28 mouse cellular contexts compared by ENCODE assay signal in the genomic region with DNA sequence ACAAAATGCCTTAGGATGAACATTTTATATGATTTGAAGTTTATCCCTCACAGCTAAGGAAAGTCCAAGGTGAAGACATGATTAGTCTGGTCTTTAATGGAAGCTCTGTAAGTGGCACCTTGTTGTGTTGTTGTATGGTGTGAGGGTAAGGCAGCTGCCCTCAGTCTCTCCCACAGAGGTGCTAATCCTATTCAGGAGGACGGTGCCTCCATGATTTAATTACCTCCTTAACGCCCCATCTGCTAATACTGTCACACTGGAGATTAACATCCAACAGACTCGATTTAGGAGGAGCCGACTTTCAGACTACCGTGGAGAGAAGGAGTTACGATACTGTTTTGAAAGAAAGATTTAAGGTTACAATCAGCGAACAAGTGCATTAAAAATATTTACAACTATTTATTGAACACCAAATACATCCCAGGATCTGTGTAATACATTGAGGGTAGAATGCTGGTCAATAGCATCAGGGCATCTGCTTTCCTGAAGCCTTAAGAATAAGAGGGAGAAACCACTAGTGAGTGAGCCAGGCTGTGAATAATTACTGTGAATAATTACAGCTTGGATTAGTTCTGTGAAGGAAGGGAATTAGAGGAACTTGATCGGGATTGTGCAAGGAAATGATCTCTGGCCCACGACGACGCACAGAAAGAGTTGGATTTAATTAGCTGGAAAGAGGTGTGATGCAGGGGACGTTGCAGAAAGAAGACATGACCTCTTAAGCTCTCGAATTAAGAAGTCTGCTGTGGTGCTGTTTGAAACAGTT.
A peak's percentile ranks its signal among the peaks of the same experiment; 100 is the strongest.
DNase-seq lines count a peak whose midpoint lies in the region; ATAC-seq and TF ChIP-seq lines count a peak whose summit lies in the region.
"Had no signal": no experiment of that assay in that cellular context is flagged by ENCODE, and none has a peak within 500 bp of the region (broad histone marks: within the 10 kb centered on the region; RNA-seq: fewer than 3 reads in every experiment).

No protein-coding gene starts in this region.

- H3K4me1 ChIP-seq in forebrain, embryonic 12.5 days, result peaks cover 12% of the 10 kb centered on the region
- no peaks in the 10 kb centered on the region for H3K4me1 ChIP-seq in forebrain, postnatal 0 days (ENCODE audit: insufficient read depth)
- no peaks in the 10 kb centered on the region for H3K4me1 ChIP-seq in neural tube, embryonic 11.5 days (ENCODE audit: control insufficient read depth, insufficient read depth, low read length)
- no peaks in the 10 kb centered on the region for H3K4me1 ChIP-seq in neural tube, embryonic 15.5 days
- H3K4me1 ChIP-seq: intestine, embryonic 15.5 days; liver, embryonic 15.5 days; lung, embryonic 15.5 days had no signal

- peak; percentile 75; the same call in 1 of the 2 replicates for ATAC-seq in forebrain, embryonic 12.5 days (ENCODE audit: low FRiP score)
- no peak; the same call in 1 of the 2 replicates for ATAC-seq in forebrain, postnatal 0 days
- peak; percentile 48 for ATAC-seq in neural tube, embryonic 11.5 days (ENCODE audit: insufficient read depth, low FRiP score, low TSS enrichment)
- no peak for ATAC-seq in neural tube, embryonic 15.5 days (ENCODE audit: low FRiP score)
- ATAC-seq in granulocyte monocyte progenitor cell, adult 5-6 weeks (replicated peaks; ENCODE audit: poor library complexity, severe bottlenecking), result peak; percentile 44
- no peak for ATAC-seq in megakaryocyte progenitor cell, adult 5-6 weeks (replicated peaks; ENCODE audit: poor library complexity)
- ATAC-seq: intestine, embryonic 15.5 days; Patski had no signal

- H3K9me3 ChIP-seq in forebrain, embryonic 12.5 days, result no peaks in the 10 kb centered on the region
- H3K9me3 ChIP-seq in forebrain, postnatal 0 days (ENCODE audit: low read length), result no peaks in the 10 kb centered on the region
- H3K9me3 ChIP-seq in neural tube, embryonic 11.5 days (ENCODE audit: control insufficient read depth, low read length), result no peaks in the 10 kb centered on the region
- H3K9me3 ChIP-seq in neural tube, embryonic 15.5 days (replicated peaks), result no peaks in the 10 kb centered on the region
- H3K9me3 ChIP-seq: G1E; intestine, embryonic 15.5 days; limb, embryonic 10.5 days; liver, embryonic 15.5 days; lung, embryonic 15.5 days; neural tube, embryonic 13.5 days had no signal

- no peak overlapping the region for H3K4me2 ChIP-seq in forebrain, embryonic 12.5 days
- H3K4me2 ChIP-seq in forebrain, postnatal 0 days (ENCODE audit: low read depth), result no peak overlapping the region
- H3K4me2 ChIP-seq in neural tube, embryonic 11.5 days (ENCODE audit: low read depth), result no peak overlapping the region
- no peak overlapping the region for H3K4me2 ChIP-seq in neural tube, embryonic 15.5 days
- H3K4me2 ChIP-seq: hindbrain, embryonic 14.5 days; intestine, embryonic 15.5 days; liver, embryonic 15.5 days; lung, embryonic 15.5 days; neural tube, embryonic 13.5 days had no signal

- no peaks in the 10 kb centered on the region for H3K36me3 ChIP-seq in forebrain, embryonic 12.5 days (replicated peaks)
- no peaks in the 10 kb centered on the region for H3K36me3 ChIP-seq in forebrain, postnatal 0 days (ENCODE audit: insufficient read depth)
- no peaks in the 10 kb centered on the region for H3K36me3 ChIP-seq in neural tube, embryonic 11.5 days (ENCODE audit: control insufficient read depth, insufficient read depth, low read length)
- no peaks in the 10 kb centered on the region for H3K36me3 ChIP-seq in neural tube, embryonic 15.5 days
- H3K36me3 ChIP-seq: G1E; intestine, embryonic 15.5 days; limb, embryonic 10.5 days; liver, embryonic 15.5 days; lung, embryonic 15.5 days; neural tube, embryonic 13.5 days had no signal

- H3K27me3 ChIP-seq in forebrain, embryonic 12.5 days, result no peaks in the 10 kb centered on the region
- no peaks in the 10 kb centered on the region for H3K27me3 ChIP-seq in forebrain, postnatal 0 days (ENCODE audit: insufficient read depth, low read length)
- H3K27me3 ChIP-seq in neural tube, embryonic 11.5 days (ENCODE audit: control insufficient read depth, insufficient read depth, low read length), result no peaks in the 10 kb centered on the region
- no peaks in the 10 kb centered on the region for H3K27me3 ChIP-seq in neural tube, embryonic 15.5 days (replicated peaks)
- H3K27me3 ChIP-seq: CH12.LX; intestine, embryonic 15.5 days; lung, embryonic 15.5 days; Patski had no signal

- 8% methylated on average over 13 of the region's 13 CpGs for WGBS in forebrain, embryonic 12.5 days
- 7% methylated on average over 13 of the region's 13 CpGs for WGBS in forebrain, postnatal 0 days
- 38% methylated on average over 13 of the region's 13 CpGs for WGBS in neural tube, embryonic 11.5 days
- WGBS in neural tube, embryonic 15.5 days, result 18% methylated on average over 13 of the region's 13 CpGs

- H3K4me3 ChIP-seq in forebrain, embryonic 12.5 days (replicated peaks), result no peak overlapping the region
- no peak overlapping the region for H3K4me3 ChIP-seq in forebrain, postnatal 0 days (ENCODE audit: low read depth, low read length)
- H3K4me3 ChIP-seq in neural tube, embryonic 11.5 days (ENCODE audit: low read depth, low read length), result no peak overlapping the region
- no peak overlapping the region for H3K4me3 ChIP-seq in neural tube, embryonic 15.5 days (replicated peaks)
- H3K4me3 ChIP-seq: intestine, embryonic 15.5 days; limb, embryonic 10.5 days; liver, embryonic 15.5 days; lung, embryonic 15.5 days; neural tube, embryonic 13.5 days had no signal

- H3K9ac ChIP-seq in forebrain, embryonic 12.5 days, result no peak overlapping the region
- H3K9ac ChIP-seq in forebrain, postnatal 0 days, result no peak overlapping the region
- no peak overlapping the region for H3K9ac ChIP-seq in neural tube, embryonic 11.5 days (ENCODE audit: low read length)
- H3K9ac ChIP-seq in neural tube, embryonic 15.5 days (replicated peaks), result no peak overlapping the region
- H3K9ac ChIP-seq: hindbrain, embryonic 14.5 days; intestine, embryonic 15.5 days; liver, embryonic 15.5 days; lung, embryonic 15.5 days; neural tube, embryonic 13.5 days had no signal

- peak overlapping the region; percentile 50 for H3K27ac ChIP-seq in forebrain, embryonic 12.5 days
- H3K27ac ChIP-seq in forebrain, postnatal 0 days (ENCODE audit: low read depth, low read length), result no peak overlapping the region
- no peak overlapping the region for H3K27ac ChIP-seq in neural tube, embryonic 11.5 days (ENCODE audit: low read depth, low read length)
- no peak overlapping the region for H3K27ac ChIP-seq in neural tube, embryonic 15.5 days (replicated peaks)
- H3K27ac ChIP-seq: hindbrain, embryonic 14.5 days; intestine, embryonic 15.5 days; limb, embryonic 10.5 days; liver, embryonic 15.5 days; lung, embryonic 15.5 days; neural tube, embryonic 13.5 days; stomach, postnatal 0 days had no signal

- no peak for DNase-seq in forebrain, postnatal 0 days
- no peak for DNase-seq in neural tube, embryonic 11.5 days (ENCODE audit: low spot score)
- DNase-seq in retina, postnatal 7 days (ENCODE audit: low read depth, low spot score), result peak; percentile 8
- DNase-seq in adrenal gland, postnatal 14 days, result no peak
- DNase-seq: adrenal gland, adult 8-10 months; cerebellum, adult 2 months; cerebellum, postnatal 36 days; gastrocnemius, postnatal 25 days; kidney, adult 8-10 months; kidney, postnatal 10 days; liver; lung, postnatal 4 days; thymus, adult 2 months; thymus, postnatal 4 days had no signal

- no peak for TF ChIP-seq CTCF in forebrain, postnatal 0 days (IDR thresholded peaks at IDR 0.05; ENCODE audit: low read depth)

Comparison
In these comparisons a context has a peak if more than half of its experiments do, and no peak if none do; other contexts are left out.
1. ATAC-seq: peak in forebrain, embryonic 12.5 days (single experiment), neural tube, embryonic 11.5 days (single experiment) and granulocyte monocyte progenitor cell, adult 5-6 weeks (single experiment); none in forebrain, postnatal 0 days (single experiment), neural tube, embryonic 15.5 days (single experiment) and megakaryocyte progenitor cell, adult 5-6 weeks (single experiment).